Mouse (Mus musculus): ENCODE data around the gene Tns4.

Tns4 gene

DNA sequence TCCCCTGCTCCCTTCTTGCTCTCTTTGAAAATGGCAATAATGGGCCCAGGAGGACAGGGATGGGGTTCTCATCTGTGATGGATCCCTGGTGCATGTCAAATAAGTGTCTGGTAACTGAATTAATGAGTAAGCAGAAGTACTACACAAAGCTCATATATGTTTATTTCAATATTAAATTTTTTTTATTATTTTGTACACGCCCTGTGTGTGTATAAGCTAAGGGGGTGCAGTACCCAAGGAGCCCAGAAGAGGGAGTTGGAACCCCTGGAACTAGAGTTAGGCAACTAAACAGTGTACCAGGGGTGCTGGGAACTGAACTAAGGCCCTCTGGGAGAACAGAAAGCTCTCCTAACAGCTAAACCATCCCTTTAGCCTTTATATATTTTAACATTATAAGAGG, 29.3 kb upstream of the Tns4 start:
- DNase-seq (ENCODE audit: low read depth, low spot score), result no peak

DNA sequence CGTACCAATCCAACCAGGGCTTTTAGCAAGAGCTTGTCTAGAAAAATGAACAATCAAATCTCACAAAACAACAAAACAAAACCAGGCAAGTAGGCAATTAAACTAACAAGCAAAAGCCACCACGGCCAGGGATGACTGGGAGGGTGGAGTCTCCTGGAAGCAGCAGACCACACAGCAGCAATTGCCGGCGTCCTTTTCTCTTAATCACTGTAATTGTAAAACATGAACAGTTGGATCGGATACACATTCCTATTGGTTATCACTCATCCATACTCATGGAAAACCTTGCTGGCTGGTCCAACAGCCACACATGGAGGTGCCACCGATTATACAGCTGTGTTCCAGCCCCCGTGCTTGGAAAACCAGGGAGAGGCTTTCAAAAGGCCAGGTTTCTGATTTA, 28.8 kb upstream of the Tns4 start:
- no peak for DNase-seq (ENCODE audit: low read depth, low spot score)

GRCm38 (mm10) chr11:99115940-99116339, 26.8 kb upstream of the Tns4 start:
- no peak for DNase-seq (ENCODE audit: low read depth, low spot score)

- no peak for DNase-seq (ENCODE audit: low read depth, low spot score)
These were observed 24.0 kb upstream of the Tns4 start for GRCm38 (mm10) chr11:99113111-99113510.

GRCm38 (mm10) chr11:99112700-99113099, 23.6 kb upstream of the Tns4 start:
- DNase-seq (ENCODE audit: low read depth, low spot score), result no peak

DNA sequence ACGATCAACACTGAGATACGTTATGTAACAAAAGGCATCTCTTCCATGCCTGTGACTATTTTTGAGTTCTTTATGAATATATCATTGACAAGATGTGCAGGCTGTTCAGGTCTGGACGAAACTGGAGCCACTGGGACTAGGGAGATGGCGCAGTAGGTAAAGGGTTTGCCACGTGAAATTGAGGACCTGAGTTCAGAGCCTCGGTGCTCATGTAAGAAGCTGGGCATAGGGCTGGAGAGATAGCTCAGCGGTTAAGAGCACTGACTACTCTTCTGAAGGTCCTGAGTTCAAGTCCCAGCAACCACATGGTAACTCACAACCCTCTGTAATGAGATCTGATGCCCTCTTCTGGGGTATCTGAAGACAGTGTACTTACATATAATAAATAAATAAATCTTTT, 22.5 kb upstream of the Tns4 start:
- no peak for DNase-seq (ENCODE audit: low read depth, low spot score)

- no peak for DNase-seq (ENCODE audit: low read depth, low spot score)
These were observed 22.0 kb upstream of the Tns4 start for GRCm38 (mm10) chr11:99111155-99111554.

DNA sequence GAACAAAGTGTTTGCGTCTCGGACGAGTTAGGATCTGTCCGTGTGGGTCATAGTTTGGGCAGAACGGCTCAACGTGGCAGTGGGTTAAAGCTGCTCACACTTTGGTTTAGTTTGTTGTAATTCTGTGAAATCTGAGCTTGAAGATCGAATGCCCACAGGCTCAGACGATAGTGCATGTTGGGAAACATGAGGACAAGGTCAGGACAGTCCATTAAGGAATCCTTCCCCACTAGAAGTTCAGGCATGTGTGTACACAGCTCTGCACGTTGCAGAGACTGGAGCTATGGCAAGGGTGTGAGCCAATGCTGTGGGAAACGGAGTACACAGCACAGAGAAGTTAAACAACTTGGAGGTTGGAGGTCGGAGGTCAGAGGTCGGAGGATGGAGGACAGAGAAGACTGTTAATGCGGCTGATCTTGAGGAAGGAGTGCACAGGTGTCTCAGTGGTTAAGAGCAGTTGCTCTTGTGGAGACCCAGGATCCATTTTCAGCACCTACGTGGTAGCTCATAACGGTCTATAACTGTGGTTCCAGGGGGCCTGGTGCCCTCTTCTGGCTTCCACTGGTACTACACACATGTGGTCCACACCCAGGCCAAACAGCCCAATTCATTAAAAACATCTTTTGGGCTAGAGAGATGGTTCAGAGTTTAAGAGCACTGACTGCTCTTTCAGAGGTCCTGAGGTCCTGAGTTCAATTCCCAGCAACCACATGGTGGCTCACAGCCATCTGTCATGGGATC, 21.4 kb upstream of the Tns4 start:
- DNase-seq (ENCODE audit: low read depth, low spot score), result no peak

DNA sequence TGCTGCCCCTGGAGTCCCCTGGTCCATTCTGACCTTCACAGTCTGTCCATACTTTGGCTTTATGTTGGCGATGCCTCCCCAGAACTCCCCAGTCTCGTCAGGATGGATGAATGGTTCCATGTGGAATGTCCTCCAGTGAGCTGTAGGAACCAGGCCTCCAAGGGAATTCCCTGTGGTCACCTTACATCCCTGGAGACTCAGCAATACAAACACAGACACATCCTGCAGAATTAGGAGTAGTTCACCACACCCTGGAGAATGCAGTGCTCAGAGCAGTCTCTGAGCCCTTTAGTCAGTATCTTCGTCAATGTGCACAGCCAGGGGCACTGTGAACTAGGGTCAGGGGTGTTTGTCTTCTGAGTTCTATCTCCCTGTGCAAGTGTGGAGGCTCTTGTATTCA, 19.2 kb upstream of the Tns4 start:
- DNase-seq (ENCODE audit: low read depth, low spot score), result no peak

DNA sequence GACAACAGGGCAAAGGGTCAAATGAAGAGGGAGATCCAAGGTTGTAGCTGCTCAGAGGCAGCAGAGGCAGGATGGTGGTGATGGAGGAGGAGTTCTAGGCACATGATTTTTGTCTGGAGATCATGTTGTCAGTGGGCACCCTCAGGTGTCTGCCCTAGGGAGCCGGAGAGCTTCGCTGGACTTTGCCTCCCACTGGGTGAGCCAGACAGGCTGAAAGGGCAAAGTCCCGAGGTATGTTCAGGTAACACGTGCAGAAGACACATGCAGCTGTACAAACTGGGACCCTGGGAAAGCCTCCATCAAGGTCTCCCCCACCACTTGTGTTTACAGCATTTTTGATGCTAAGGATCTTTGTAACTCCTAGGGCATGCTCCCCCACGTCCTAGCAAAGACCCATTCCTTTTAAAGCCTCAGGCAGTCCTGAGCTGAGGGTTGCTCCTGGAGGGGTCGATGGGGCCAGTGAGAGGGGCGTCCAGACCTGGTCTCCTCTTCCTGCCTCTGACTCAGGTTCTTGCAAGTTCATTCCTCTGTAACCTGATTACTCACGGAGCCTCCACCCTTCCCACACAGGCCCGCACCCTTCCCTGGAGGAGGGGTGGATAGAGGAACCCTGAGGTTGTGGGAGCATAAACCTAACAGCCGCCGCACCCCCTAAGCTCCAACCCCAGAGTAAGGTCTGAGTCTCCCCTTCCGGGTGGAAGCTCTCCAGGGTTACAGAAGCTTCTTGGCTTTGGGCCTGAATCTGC, 17.0 kb upstream of the Tns4 start:
- no peak for DNase-seq (ENCODE audit: low read depth, low spot score)

GRCm38 (mm10) chr11:99104609-99105410, 15.7 kb upstream of the Tns4 start:
- no peak for DNase-seq (ENCODE audit: low read depth, low spot score)

GRCm38 (mm10) chr11:99102575-99103270, 13.6 kb upstream of the Tns4 start:
- no peak for DNase-seq (ENCODE audit: low read depth, low spot score)

DNA sequence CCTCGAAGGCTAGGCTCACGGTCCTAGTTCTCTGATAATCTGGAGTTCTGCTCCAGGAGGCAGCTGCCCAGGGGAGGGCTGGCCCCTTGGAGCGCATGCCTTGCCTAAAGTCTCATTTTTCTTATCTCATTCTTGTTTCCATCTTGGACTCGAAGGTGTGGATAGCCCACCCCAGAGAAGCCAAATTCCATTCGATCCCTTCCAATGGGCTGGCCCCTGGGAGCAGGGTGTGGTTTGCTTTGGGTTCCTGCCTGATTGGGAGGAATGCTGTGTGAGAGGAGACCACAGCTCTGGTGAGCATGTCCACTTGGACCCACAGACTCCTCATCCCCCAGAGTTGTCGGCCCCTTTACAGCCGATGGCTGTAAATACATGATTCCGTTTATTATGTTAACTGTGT, 12.6 kb upstream of the Tns4 start:
- DNase-seq (ENCODE audit: low read depth, low spot score), result no peak

GRCm38 (mm10) chr11:99100215-99100614, 11.1 kb upstream of the Tns4 start:
- no peak for DNase-seq (ENCODE audit: low read depth, low spot score)

GRCm38 (mm10) chr11:99099516-99099915, 10.4 kb upstream of the Tns4 start:
- no peak for DNase-seq (ENCODE audit: low read depth, low spot score)

DNA sequence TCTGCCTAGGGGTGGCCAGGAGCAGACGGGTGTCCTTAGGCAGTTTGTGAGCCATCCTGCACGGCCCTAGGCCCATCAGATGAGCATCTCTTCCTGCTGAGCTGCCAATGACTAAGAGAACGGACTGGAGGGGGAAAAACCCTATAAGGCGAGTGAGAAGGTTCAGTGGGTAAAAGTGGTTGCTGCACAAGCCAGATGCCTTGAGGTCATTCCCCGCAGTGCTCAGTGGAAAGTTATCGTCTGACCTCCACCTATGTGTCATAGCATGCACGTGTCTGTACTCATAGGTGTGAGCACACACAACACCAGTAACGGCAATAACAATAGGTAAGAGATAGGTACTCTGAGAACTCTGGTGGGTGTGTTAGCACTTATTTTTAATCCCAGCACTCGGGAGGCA, 9.8 kb upstream of the Tns4 start:
- DNase-seq (ENCODE audit: low read depth, low spot score), result no peak

DNA sequence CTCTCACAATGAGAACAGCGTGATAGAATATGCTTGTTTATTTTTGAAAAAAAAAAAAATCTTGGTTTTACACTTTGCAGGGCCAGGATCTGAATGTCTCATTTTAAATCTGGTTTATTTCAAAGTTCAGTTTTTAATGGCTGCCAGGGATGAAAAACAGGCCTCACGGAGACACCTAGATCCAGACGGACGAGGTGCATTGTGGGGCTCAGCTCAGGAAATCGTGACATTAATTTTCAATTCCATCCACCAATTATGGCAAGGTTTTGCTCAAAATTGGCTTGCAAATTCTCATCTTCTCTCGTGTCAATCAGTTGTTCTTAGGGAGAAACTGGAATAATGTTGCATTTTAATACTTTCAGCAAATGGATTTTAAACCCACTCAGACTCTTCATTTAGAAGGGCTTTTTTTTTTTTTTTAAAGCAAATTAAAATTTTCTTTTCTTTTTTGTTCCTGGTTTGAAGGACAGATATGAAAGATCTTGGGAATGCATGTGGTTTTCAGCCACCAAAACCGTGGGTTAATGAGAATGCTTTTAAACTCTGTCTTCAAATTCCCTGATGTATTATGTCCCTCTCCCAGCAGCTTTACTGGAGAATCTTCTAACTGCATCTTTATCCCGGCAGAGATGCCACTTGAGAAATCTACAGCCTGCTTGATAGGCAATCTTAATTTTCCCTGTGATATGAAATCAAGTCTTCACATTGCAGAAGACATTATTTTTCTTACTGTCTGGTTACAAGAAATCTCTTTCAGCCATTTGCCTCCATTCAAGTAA, 8.1 kb upstream of the Tns4 start:
- no peak for DNase-seq (ENCODE audit: low read depth, low spot score)

GRCm38 (mm10) chr11:99096417-99096816, 7.3 kb upstream of the Tns4 start:
- no peak for DNase-seq (ENCODE audit: low read depth, low spot score)

- no peak for DNase-seq (ENCODE audit: low read depth, low spot score)
These were observed 6.7 kb upstream of the Tns4 start for GRCm38 (mm10) chr11:99095759-99096158.

DNA sequence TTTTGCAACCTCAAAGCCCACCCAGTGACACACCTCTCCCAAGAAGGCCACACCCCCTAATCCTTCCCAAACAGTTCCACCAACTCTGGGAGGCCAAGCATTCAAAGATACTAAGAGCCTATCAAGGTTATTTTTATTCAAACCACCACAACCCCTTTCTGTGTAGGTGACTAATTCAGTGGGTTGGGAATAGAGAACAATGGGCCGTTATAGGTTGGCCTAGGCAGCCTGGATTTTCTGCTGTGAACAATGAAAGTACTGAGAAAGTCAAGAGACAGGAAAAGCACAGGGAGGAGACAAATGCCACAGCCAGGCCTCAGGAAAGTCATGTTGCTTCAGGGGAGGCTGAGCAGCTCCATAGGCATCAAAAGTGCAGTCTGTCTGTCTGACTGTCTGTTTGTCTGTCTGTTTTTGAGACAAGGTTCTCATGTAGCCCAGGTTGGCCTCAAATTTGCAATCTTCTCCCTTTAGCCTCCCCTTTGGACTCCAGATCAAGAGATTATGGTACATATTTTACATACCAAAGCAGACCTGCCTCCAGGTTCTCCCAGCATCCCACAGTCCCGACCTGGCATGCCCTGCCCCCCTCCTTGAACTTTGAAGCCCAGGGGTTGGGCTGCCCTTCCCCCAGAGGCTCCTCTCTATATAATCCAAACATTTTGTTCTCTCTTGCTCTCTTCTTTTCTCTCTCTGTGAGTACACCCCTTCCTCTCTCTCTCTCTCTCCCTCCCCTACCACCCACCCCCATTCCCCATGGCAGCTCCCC, 6.0 kb upstream of the Tns4 start:
- no peak for DNase-seq (ENCODE audit: low read depth, low spot score)

All from c-Kit-negative CD71-positive TER-119-positive erythroid progenitor cells, embryonic 14.5 days (primary cell).